Mouse (Mus musculus): ENCODE measurements around the gene Zbtb18. TPM values are rescaled to one million over a fixed set of nuclear protein-coding genes. Genes with fewer than 3 reads are reported as not detected.

The Zbtb18 gene
- polyA plus RNA-seq, 1 experiment from 2014 or later, result 3.3 TPM

- 61% methylated on average over 18 of the region's 18 CpGs for WGBS
- ATAC-seq (ENCODE audit: insufficient number of reproducible peaks, insufficient read depth, low FRiP score, low TSS enrichment, low read depth), result no peak
- Histone ChIP-seq H3K9ac (replicated peaks) (no peak overlapping the region), H3K27me3 (no peaks in the 10 kb centered on the region), H3K36me3 (no peaks in the 10 kb centered on the region), H3K4me2 (no peak overlapping the region), H3K4me1 (replicated peaks) (0 out of 2 replicates have a peak, but pooled peaks cover 9% of the 10 kb centered on the region), H3K9me3 (no peaks in the 10 kb centered on the region), H3K27ac (no peak overlapping the region), H3K4me3 (replicated peaks) (no peak overlapping the region)
These were observed 16.6 kb downstream of the Zbtb18 start for GRCm38 (mm10) chr1:177458456-177459389.

- Histone ChIP-seq H3K36me3 (no peaks in the 10 kb centered on the region), H3K27ac (no peak overlapping the region), H3K4me2 (no peak overlapping the region), H3K4me3 (replicated peaks) (no peak overlapping the region), H3K27me3 (no peaks in the 10 kb centered on the region), H3K4me1 (replicated peaks) (0 out of 2 replicates have a peak, but pooled peaks cover 6% of the 10 kb centered on the region), H3K9me3 (no peaks in the 10 kb centered on the region), H3K9ac (replicated peaks) (no peak overlapping the region)
- no peak for ATAC-seq (ENCODE audit: insufficient number of reproducible peaks, insufficient read depth, low FRiP score, low TSS enrichment, low read depth)
- 76% methylated on average over 2 of the region's 2 CpGs for WGBS
These were observed 17.4 kb downstream of the Zbtb18 start for GRCm38 (mm10) chr1:177459536-177459935.

DNA sequence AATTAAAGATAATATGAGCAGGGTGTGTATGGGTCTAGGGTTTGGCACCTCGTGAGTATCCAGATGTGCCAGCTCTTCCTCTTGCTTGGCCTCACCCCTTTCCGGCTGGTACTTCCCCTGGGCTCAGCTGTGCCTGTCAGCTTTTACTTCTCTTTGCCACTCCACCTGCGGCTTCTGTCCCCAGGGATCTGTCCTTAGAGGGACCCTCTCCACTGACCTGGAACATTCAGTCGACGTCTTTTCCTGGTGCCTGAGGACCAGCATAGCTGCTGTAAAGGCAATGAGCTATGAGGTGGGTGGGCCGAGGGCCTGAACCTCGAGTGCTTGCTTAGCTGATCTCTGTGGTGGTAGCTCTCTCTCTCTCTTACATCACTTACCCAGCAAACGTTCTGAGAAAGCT lies 25.0 kb downstream of the Zbtb18 start:
- 65% methylated on average over 8 of the region's 8 CpGs for WGBS
- Histone ChIP-seq H3K4me2 (no peak overlapping the region), H3K4me3 (replicated peaks) (no peak overlapping the region), H3K27ac (no peak overlapping the region), H3K27me3 (no peaks in the 10 kb centered on the region; the same call in 1 of the 2 replicates), H3K4me1 (replicated peaks) (no peaks in the 10 kb centered on the region), H3K9ac (replicated peaks) (no peak overlapping the region), H3K36me3 (no peaks in the 10 kb centered on the region), H3K9me3 (no peaks in the 10 kb centered on the region)
- no peak for ATAC-seq (ENCODE audit: insufficient number of reproducible peaks, insufficient read depth, low FRiP score, low TSS enrichment, low read depth)

DNA sequence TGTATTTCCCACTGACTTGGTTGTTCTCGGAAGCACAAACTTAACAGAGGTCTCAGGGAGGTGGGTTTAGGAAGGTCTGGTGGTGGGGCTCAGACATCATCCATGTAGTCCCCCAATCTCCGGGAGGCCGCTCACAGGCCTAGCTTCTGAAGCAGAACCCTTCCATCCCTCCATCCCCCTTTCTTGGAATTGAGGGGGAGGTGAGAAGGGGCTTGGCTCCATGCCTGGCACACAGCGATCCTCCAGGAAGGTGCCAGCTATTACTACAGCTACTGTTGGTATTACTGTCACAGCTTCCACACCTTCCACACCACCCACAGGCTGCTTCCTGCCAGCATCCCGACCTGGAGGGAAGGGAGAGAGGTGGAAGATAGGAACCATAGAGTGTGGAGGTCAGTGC lies 26.3 kb downstream of the Zbtb18 start:
- Histone ChIP-seq H3K4me3 (replicated peaks) (no peak overlapping the region), H3K27ac (no peak overlapping the region), H3K4me2 (no peak overlapping the region), H3K9me3 (no peaks in the 10 kb centered on the region), H3K4me1 (replicated peaks) (no peaks in the 10 kb centered on the region), H3K36me3 (no peaks in the 10 kb centered on the region), H3K9ac (replicated peaks) (no peak overlapping the region), H3K27me3 (no peaks in the 10 kb centered on the region; the same call in 1 of the 2 replicates)
- ATAC-seq (ENCODE audit: insufficient number of reproducible peaks, insufficient read depth, low FRiP score, low TSS enrichment, low read depth), result no peak
- 85% methylated on average over 5 of the region's 5 CpGs for WGBS

- no peaks in the 10 kb centered on the region for H3K36me3 ChIP-seq
- ATAC-seq (ENCODE audit: insufficient number of reproducible peaks, insufficient read depth, low FRiP score, low TSS enrichment, low read depth), result no peak
- H3K27ac ChIP-seq, result no peak overlapping the region
- no peak overlapping the region for H3K4me2 ChIP-seq
- H3K4me3 ChIP-seq (replicated peaks), result no peak overlapping the region
- no peaks in the 10 kb centered on the region for H3K9me3 ChIP-seq
- 69% methylated on average over 4 of the region's 4 CpGs for WGBS
- no peaks in the 10 kb centered on the region; the same call in 1 of the 2 replicates for H3K27me3 ChIP-seq
- no peaks in the 10 kb centered on the region for H3K4me1 ChIP-seq (replicated peaks)
- no peak overlapping the region for H3K9ac ChIP-seq (replicated peaks)
These were observed 27.9 kb downstream of the Zbtb18 start for GRCm38 (mm10) chr1:177470091-177470490.

DNA sequence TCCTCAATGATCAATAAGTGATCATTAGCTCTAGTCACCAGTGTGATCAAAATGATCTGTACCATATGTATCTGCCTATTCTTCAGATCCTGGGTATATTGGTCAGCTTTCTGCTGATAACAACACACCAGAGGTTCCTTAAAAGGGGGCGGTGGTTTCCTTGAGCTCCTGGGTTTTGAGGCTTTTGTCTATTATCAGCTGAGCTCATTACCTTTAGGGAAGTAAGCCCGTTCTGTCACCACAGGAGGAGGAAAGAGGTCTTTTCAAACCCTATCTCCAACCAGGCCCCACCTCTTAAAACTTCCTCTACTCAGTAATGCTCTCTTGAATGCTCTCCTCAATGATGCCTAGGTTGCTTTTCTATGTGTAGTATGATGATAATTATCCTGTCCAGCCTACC lies 28.8 kb downstream of the Zbtb18 start:
- 79% methylated on average over 2 of the region's 2 CpGs for WGBS
- Histone ChIP-seq H3K4me3 (replicated peaks) (no peak overlapping the region), H3K4me2 (no peak overlapping the region), H3K36me3 (no peaks in the 10 kb centered on the region), H3K4me1 (replicated peaks) (no peaks in the 10 kb centered on the region), H3K9me3 (no peaks in the 10 kb centered on the region), H3K27ac (no peak overlapping the region), H3K27me3 (no peaks in the 10 kb centered on the region; the same call in 1 of the 2 replicates), H3K9ac (replicated peaks) (no peak overlapping the region)
- no peak for ATAC-seq (ENCODE audit: insufficient number of reproducible peaks, insufficient read depth, low FRiP score, low TSS enrichment, low read depth)

DNA sequence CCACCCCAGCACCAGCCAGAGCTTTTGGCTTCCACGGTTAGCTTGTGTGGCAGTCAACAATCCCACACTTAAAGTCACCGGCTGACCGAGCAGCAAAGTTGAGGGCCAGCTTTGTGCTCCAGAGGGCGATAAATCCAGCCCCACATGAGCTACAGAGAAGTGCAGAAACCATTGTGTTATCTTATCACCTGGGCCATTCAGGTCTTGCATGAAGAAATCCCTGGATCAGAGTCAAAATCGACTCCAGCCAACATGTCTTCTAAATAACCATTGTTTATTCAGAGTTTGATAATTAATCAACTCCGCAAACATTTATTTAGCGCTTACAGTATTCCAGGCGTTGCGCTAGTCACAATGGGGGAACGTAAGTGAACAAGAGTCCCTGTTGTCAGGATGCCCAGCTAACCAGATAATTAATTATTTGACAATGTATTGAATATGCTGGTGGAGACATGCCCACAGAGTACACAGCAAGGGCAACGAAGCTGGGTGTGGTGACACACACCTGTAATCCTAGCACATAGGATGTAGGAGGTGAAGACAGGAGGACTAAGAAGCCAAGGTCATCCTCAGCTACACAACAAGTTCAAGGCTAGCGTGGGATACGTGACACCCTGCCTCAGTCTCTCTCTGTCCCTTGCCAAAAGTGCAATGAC lies 33.5 kb downstream of the Zbtb18 start:
- no peaks in the 10 kb centered on the region for H3K36me3 ChIP-seq
- no peak overlapping the region for H3K4me3 ChIP-seq (replicated peaks)
- H3K27ac ChIP-seq, result no peak overlapping the region
- ATAC-seq (ENCODE audit: insufficient number of reproducible peaks, insufficient read depth, low FRiP score, low TSS enrichment, low read depth), result no peak
- H3K9ac ChIP-seq (replicated peaks), result no peak overlapping the region
- no peak overlapping the region for H3K4me2 ChIP-seq
- WGBS, result 88% methylated on average over 13 of the region's 13 CpGs
- no peaks in the 10 kb centered on the region for H3K9me3 ChIP-seq
- H3K27me3 ChIP-seq, result no peaks in the 10 kb centered on the region
- no peaks in the 10 kb centered on the region for H3K4me1 ChIP-seq (replicated peaks)

DNA sequence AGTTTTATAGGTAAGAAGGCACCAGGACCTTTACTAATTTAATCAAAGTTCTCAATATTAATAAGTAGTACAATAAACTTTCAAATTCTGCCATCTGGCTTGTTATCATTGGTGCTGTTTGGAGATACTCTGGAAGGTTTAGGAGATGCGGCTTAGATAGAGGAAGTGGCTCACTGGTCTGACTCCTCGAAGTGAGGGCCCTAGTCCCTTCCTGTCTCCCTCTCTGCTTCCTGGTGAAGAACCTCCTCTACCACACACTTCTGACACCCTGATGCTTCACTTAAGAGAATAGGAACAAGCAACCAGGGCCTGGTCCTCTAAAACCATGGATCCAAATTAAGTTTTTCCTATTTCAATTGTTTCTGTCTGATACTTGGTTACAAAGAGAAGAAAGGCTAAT lies 36.4 kb downstream of the Zbtb18 start:
- H3K4me1 ChIP-seq (replicated peaks), result no peaks in the 10 kb centered on the region
- no peak for ATAC-seq (ENCODE audit: insufficient number of reproducible peaks, insufficient read depth, low FRiP score, low TSS enrichment, low read depth)
- no peaks in the 10 kb centered on the region for H3K27me3 ChIP-seq
- no peak overlapping the region for H3K27ac ChIP-seq
- WGBS, result 78% methylated on average over 2 of the region's 2 CpGs
- no peak overlapping the region for H3K4me3 ChIP-seq (replicated peaks)
- no peak overlapping the region for H3K4me2 ChIP-seq
- no peak overlapping the region for H3K9ac ChIP-seq (replicated peaks)
- H3K36me3 ChIP-seq, result no peaks in the 10 kb centered on the region
- H3K9me3 ChIP-seq, result no peaks in the 10 kb centered on the region

DNA sequence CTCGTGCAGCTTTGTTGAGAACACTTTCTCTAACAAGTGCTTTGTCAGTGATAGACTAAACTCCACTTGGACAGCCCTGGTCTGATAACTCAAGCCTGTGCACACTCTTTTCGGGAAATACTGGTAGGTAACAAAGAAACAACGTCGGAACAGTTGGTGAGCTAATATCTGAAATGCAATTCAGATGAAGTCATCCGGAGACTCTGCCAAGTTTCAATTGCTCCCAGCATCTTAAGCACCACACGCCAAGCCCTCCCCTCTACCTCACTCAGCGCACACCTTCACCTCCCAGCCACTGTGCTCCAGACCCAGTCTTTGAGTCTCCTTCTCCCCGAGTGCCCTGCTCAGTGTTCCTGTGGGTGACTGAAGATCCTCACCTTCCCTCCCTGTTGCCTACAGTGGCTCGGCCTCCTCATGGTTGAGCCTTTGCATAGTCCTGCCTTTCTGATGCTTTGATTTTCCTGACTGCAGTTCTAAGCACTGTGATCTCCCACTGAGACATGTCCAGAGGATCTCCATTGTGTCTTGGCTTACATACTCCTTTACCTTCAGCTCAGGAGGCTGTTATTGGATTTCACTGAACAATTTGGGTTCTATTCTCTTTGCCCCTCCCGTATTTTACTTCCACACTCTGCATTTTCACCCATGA lies 37.3 kb downstream of the Zbtb18 start:
- no peaks in the 10 kb centered on the region for H3K9me3 ChIP-seq
- H3K36me3 ChIP-seq, result no peaks in the 10 kb centered on the region
- 73% methylated on average over 10 of the region's 10 CpGs for WGBS
- no peak overlapping the region for H3K9ac ChIP-seq (replicated peaks)
- H3K4me2 ChIP-seq, result no peak overlapping the region
- ATAC-seq (ENCODE audit: insufficient number of reproducible peaks, insufficient read depth, low FRiP score, low TSS enrichment, low read depth), result no peak
- no peaks in the 10 kb centered on the region for H3K27me3 ChIP-seq
- H3K27ac ChIP-seq, result no peak overlapping the region
- no peak overlapping the region for H3K4me3 ChIP-seq (replicated peaks)
- no peaks in the 10 kb centered on the region for H3K4me1 ChIP-seq (replicated peaks)

DNA sequence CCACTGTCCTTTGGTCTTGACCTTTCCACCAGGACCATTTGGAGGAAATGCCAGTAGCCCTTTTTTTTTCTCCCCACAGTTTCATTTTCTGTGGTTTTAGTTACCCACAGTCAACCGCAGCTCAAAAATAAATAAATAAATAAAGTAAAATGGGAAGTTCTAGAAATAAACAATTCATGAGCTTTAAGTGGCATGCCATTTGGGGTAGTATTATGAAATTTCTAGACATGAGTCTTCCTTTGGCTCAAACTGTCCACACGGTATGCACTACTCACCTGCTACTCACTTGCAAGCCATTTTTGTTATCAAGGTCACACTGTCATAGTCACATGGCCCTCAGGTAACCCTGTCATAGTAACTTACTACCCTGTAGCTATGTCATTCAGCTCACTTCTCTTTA lies 41.5 kb downstream of the Zbtb18 start:
- H3K9ac ChIP-seq (replicated peaks), result no peak overlapping the region
- H3K4me1 ChIP-seq (replicated peaks), result 0 out of 2 replicates have a peak, but pooled peaks cover 4% of the 10 kb centered on the region
- no peak for ATAC-seq (ENCODE audit: insufficient number of reproducible peaks, insufficient read depth, low FRiP score, low TSS enrichment, low read depth)
- 94% methylated on average over 2 of the region's 2 CpGs for WGBS
- H3K4me3 ChIP-seq (replicated peaks), result no peak overlapping the region
- no peak overlapping the region for H3K4me2 ChIP-seq
- no peaks in the 10 kb centered on the region; the same call in 1 of the 2 replicates for H3K27me3 ChIP-seq
- no peak overlapping the region for H3K27ac ChIP-seq
- no peaks in the 10 kb centered on the region for H3K9me3 ChIP-seq
- no peaks in the 10 kb centered on the region for H3K36me3 ChIP-seq

DNA sequence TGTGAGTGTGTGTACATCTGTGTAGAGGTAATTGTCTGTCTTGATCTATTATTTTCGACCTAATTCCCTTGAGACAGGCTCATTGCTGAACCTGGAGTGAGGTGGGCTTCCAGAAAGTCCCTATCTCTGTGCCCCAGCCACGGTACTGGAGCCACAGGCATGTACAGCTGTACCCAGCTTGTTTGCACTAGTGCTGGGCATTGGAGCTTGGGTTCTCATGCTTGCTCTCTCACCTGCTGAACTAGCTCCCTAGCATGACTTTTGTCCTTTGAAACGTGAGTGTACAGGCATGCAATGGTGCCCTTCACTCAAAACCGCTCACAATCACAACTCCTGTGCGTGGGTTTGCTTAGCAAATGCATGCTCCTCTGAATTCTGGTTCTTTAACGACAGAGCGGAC lies 42.1 kb downstream of the Zbtb18 start:
- H3K4me1 ChIP-seq (replicated peaks), result 0 out of 2 replicates have a peak, but pooled peaks cover 4% of the 10 kb centered on the region
- H3K36me3 ChIP-seq, result no peaks in the 10 kb centered on the region
- H3K27ac ChIP-seq, result no peak overlapping the region
- WGBS, result 75% methylated on average over 7 of the region's 7 CpGs
- ATAC-seq (ENCODE audit: insufficient number of reproducible peaks, insufficient read depth, low FRiP score, low TSS enrichment, low read depth), result no peak
- H3K9me3 ChIP-seq, result no peaks in the 10 kb centered on the region
- no peak overlapping the region for H3K4me3 ChIP-seq (replicated peaks)
- no peaks in the 10 kb centered on the region; the same call in 1 of the 2 replicates for H3K27me3 ChIP-seq
- no peak overlapping the region for H3K9ac ChIP-seq (replicated peaks)
- no peak overlapping the region for H3K4me2 ChIP-seq
